Mouse (Mus musculus): Measurements from ENCODE around the gene Tom1l2. TPM values are rescaled to one million over a fixed set of nuclear protein-coding genes. Genes with fewer than 3 reads are reported as not detected.

The Tom1l2 gene
- polyA plus RNA-seq, 1 experiment from 2014 or later, result 18.9 TPM

- H3K4me1 ChIP-seq, result peaks cover 82% of the 10 kb centered on the region
- H3K27me3 ChIP-seq (ENCODE audit: low read depth, poor library complexity, severe bottlenecking), result no peaks in the 10 kb centered on the region
- DNase-seq (ENCODE audit: low spot score), result no peak
- 0 out of 2 replicates have a peak overlapping the region, but pooled peaks have one; percentile 34 for H3K27ac ChIP-seq
- no peak overlapping the region for H3K4me3 ChIP-seq
- H3K9me3 ChIP-seq (replicated peaks), result no peaks in the 10 kb centered on the region
- WGBS, result 71% methylated on average over 2 of the region's 2 CpGs
- peaks cover 64% of the 10 kb centered on the region for H3K36me3 ChIP-seq
These were observed 170.0 kb downstream of the Tom1l2 start for GRCm38 (mm10) chr11:60182741-60183140.

GRCm38 (mm10) chr11:60182116-60182670 lies 170.5 kb downstream of the Tom1l2 start:
- peaks cover 87% of the 10 kb centered on the region for H3K4me1 ChIP-seq
- peaks cover 61% of the 10 kb centered on the region for H3K36me3 ChIP-seq
- WGBS, result 82% methylated on average over 12 of the region's 12 CpGs
- no peaks in the 10 kb centered on the region for H3K9me3 ChIP-seq (replicated peaks)
- H3K27me3 ChIP-seq (ENCODE audit: low read depth, poor library complexity, severe bottlenecking), result no peaks in the 10 kb centered on the region
- no peak overlapping the region for H3K27ac ChIP-seq
- no peak overlapping the region for H3K4me3 ChIP-seq
- DNase-seq (ENCODE audit: low spot score), result no peak

- H3K36me3 ChIP-seq, result peaks cover 41% of the 10 kb centered on the region
- H3K4me3 ChIP-seq, result 0 out of 2 replicates have a peak overlapping the region, but pooled peaks have one; percentile 77
- no peak for DNase-seq (ENCODE audit: low spot score)
- peaks cover 99% of the 10 kb centered on the region for H3K4me1 ChIP-seq
- H3K9me3 ChIP-seq (replicated peaks), result no peaks in the 10 kb centered on the region
- H3K27ac ChIP-seq, result peak overlapping the region; percentile 94; the same call in 1 of the 2 replicates
- no peaks in the 10 kb centered on the region for H3K27me3 ChIP-seq (ENCODE audit: low read depth, poor library complexity, severe bottlenecking)
These were observed 174.2 kb downstream of the Tom1l2 start for GRCm38 (mm10) chr11:60178506-60178905.

- Histone ChIP-seq H3K36me3 (peaks cover 46% of the 10 kb centered on the region), H3K27ac (peak overlapping the region; percentile 94), H3K4me3 (peak overlapping the region; percentile 77), H3K9me3 (replicated peaks) (no peaks in the 10 kb centered on the region), H3K27me3 (ENCODE audit: low read depth, poor library complexity, severe bottlenecking) (no peaks in the 10 kb centered on the region), H3K4me1 (peaks cover 99% of the 10 kb centered on the region)
- no peak for DNase-seq (ENCODE audit: low spot score)
- WGBS, result 52% methylated on average over 6 of the region's 6 CpGs
These were observed 174.7 kb downstream of the Tom1l2 start for GRCm38 (mm10) chr11:60178005-60178404.

- no peaks in the 10 kb centered on the region for H3K9me3 ChIP-seq (replicated peaks)
- DNase-seq (ENCODE audit: low spot score), result peak; percentile 60
- no peaks in the 10 kb centered on the region for H3K27me3 ChIP-seq (ENCODE audit: low read depth, poor library complexity, severe bottlenecking)
- H3K4me1 ChIP-seq, result peaks cover 99% of the 10 kb centered on the region
- peak overlapping the region; percentile 77 for H3K4me3 ChIP-seq
- under 1% methylated on average over 42 of the region's 42 CpGs for WGBS
- H3K27ac ChIP-seq, result peak overlapping the region; percentile 94
- peaks cover 49% of the 10 kb centered on the region for H3K36me3 ChIP-seq
These were observed 175.6 kb downstream of the Tom1l2 start for GRCm38 (mm10) chr11:60176975-60177657.

Small RNA genes within 50 kb of the gene (microRNA-seq; reads per million reads assigned to microRNA genes)
- gene Gm27711, result not detected
- not detected for gene Mir6921
- gene Mir6922, result not detected

Other genes with a start within 250 kb of the Tom1l2 start
- 34.3 and 37.3 TPM in 2 replicates for gene Rai1, start 247.9 kb downstream of the Tom1l2 start, polyA plus RNA-seq (2016; fragmentation: Nextera tagmentation; extraction: Ambion mirVana)
- 56.2 and 56.6 TPM in 2 replicates for gene Srebf1, start 130.3 kb downstream of the Tom1l2 start, polyA plus RNA-seq (2016; fragmentation: Nextera tagmentation; extraction: Ambion mirVana)
- 1.0 and 1.1 TPM in 2 replicates for gene Drc3, start 424 bp upstream of the Tom1l2 start, polyA plus RNA-seq (2016; fragmentation: Nextera tagmentation; extraction: Ambion mirVana)
- gene Gid4, start 64.2 kb upstream of the Tom1l2 start, polyA plus RNA-seq (2016; fragmentation: Nextera tagmentation; extraction: Ambion mirVana), result 25.7 and 26.1 TPM in 2 replicates
- gene Atpaf2, start 65.6 kb upstream of the Tom1l2 start, polyA plus RNA-seq (2016; fragmentation: Nextera tagmentation; extraction: Ambion mirVana), result 67.1 and 67.7 TPM in 2 replicates
- gene Drg2, start 101.7 kb upstream of the Tom1l2 start, polyA plus RNA-seq (2016; fragmentation: Nextera tagmentation; extraction: Ambion mirVana), result 151 and 153 TPM in 2 replicates
- gene Myo15, start 116.4 kb upstream of the Tom1l2 start, polyA plus RNA-seq (2016; fragmentation: Nextera tagmentation; extraction: Ambion mirVana), result 0.10 and 0.11 TPM in 2 replicates
- gene Alkbh5, start 183.5 kb upstream of the Tom1l2 start, polyA plus RNA-seq (2016; fragmentation: Nextera tagmentation; extraction: Ambion mirVana), result 31.8 and 34.7 TPM in 2 replicates

Measured in limb, embryonic 10.5 days (tissue).